Mouse (Mus musculus) limb, embryonic 15.5 days (tissue): ENCODE data around the gene 1600012H06Rik. TPM values are rescaled to one million over a fixed set of nuclear protein-coding genes. Genes with fewer than 3 reads are reported as not detected.
A peak's percentile ranks its signal among the peaks of the same experiment; 100 is the strongest.
"Not testable (repeated sequence)": the region's sequence is repeated elsewhere in the genome, so short reads cannot be mapped to it uniquely, and the experiment has no call there.

Experiments
- ATAC-seq: fragments of 200-750 bp; cut with Nextera tagmentation; 2 replicates; pipeline ENCODE4 v1.8.0; 2017; ENCODE audit warnings: low read depth, moderate TSS enrichment; ENCODE audit not compliant: insufficient number of reproducible peaks, low FRiP score, low TSS enrichment
- H3K27ac ChIP-seq: fragments of 300-500 bp; sonication (generic); 2 replicates; pipeline ENCODE4 v1.5.1; 2015; ENCODE audit warnings: moderate library complexity, mild to moderate bottlenecking, inconsistent platforms
- H3K27me3 ChIP-seq: fragments of 300-500 bp; sonication (generic); 2 replicates; pipeline ENCODE4 v1.6.1; 2015; ENCODE audit warnings: inconsistent platforms
- H3K36me3 ChIP-seq: fragments of 300-500 bp; sonication (generic); 2 replicates; pipeline ENCODE4 v1.6.1; 2015; ENCODE audit warnings: inconsistent platforms
- H3K4me1 ChIP-seq: fragments of 300-500 bp; sonication (generic); 2 replicates; pipeline ENCODE4 v1.6.1; 2015; ENCODE audit warnings: inconsistent platforms
- H3K4me2 ChIP-seq: fragments of 300-500 bp; sonication (generic); 2 replicates; pipeline ENCODE4 v1.6.1; 2015; ENCODE audit warnings: mild to moderate bottlenecking, inconsistent platforms
- H3K4me3 ChIP-seq: fragments of 300-500 bp; sonication (generic); 2 replicates; pipeline ENCODE4 v1.5.1; 2015; ENCODE audit warnings: mild to moderate bottlenecking, inconsistent platforms
- H3K9ac ChIP-seq: fragments of 300-500 bp; sonication (generic); 2 replicates; pipeline ENCODE4 v1.6.1; 2015; ENCODE audit warnings: inconsistent platforms
- H3K9me3 ChIP-seq: fragments of 300-500 bp; sonication (generic); 2 replicates; pipeline ENCODE4 v1.6.1; 2016; ENCODE audit warnings: inconsistent platforms
- WGBS: fragments of 180-500 bp; shearing (Covaris S2); methylation state at CpG from one replicate; pipeline ENCODE4 v1.1.7; 2015; 5-methylcytosine and 5-hydroxymethylcytosine counted together
- polyA plus RNA-seq: library from polyadenylated mRNA; unstranded; fragments of >200 nt; fragmentation: Nextera tagmentation; extraction: Ambion mirVana; gene quantifications from 2 replicates; pipeline ENCODE4 v1.2.1, GENCODE M21; 2015

Gene 1600012H06Rik
- polyA plus RNA-seq, 1 experiment from 2014 or later = 39.0 TPM

DNA sequence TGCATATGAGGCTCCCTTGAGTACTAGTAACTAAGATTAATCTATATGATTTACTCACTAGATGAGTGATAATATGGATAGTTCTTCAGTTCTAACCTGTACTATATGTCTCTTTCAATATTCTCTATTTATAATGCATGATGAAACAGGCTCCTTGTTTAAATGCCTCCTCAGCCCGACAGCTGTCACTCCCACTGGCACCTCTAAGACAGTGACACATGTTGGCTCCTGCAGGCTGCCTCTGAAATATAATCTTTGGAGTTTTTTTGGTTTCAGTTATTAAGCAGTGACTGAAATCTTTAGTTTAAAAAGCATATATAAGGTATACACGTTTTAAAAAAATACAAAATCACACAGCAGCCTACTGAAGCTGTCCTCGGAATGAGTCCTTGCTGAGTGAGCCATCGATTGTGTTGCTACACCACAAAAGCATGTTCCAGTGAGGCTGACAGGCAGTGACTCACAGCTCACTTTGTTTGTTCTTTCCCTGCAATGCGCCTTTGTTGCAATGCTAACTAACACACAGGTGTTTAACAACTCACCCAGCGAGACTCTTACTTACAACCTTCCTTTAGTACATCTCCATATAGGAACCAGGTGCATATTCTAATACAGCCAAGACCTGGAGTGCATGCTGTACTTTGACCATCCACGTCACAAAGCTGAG lies 6.3 kb downstream of the 1600012H06Rik start:
- 81% methylated on average over 7 of the region's 7 CpGs for WGBS

GRCm38 (mm10) chr17:14953452-14953851 lies 10.5 kb downstream of the 1600012H06Rik start:
- ATAC-seq = no peak
- Histone ChIP-seq H3K4me1 (no peaks in the 10 kb centered on the region), H3K36me3 (peaks cover 47% of the 10 kb centered on the region), H3K9ac (no peak overlapping the region), H3K4me3 (no peak overlapping the region), H3K4me2 (no peak overlapping the region), H3K27me3 (no peaks in the 10 kb centered on the region), H3K27ac (no peak overlapping the region), H3K9me3 (no peaks in the 10 kb centered on the region)
- 84% methylated on average over 8 of the region's 8 CpGs for WGBS

More for the DNA sequence above, 6.3 kb downstream of the 1600012H06Rik start:
- no peak for ATAC-seq
- no peak overlapping the region for H3K9ac ChIP-seq
- H3K4me3 ChIP-seq = no peak overlapping the region
- no peak overlapping the region for H3K27ac ChIP-seq
- no peaks in the 10 kb centered on the region for H3K9me3 ChIP-seq
- H3K27me3 ChIP-seq = no peaks in the 10 kb centered on the region
- no peak overlapping the region for H3K4me2 ChIP-seq
- peaks cover 8% of the 10 kb centered on the region for H3K4me1 ChIP-seq
- H3K36me3 ChIP-seq = peaks cover 62% of the 10 kb centered on the region

- no peak overlapping the region for H3K27ac ChIP-seq
- no peak overlapping the region for H3K4me2 ChIP-seq
- H3K36me3 ChIP-seq = peaks cover 10% of the 10 kb centered on the region
- ATAC-seq = no peak
- WGBS = 82% methylated on average over 5 of the region's 5 CpGs
- H3K27me3 ChIP-seq = no peaks in the 10 kb centered on the region
- H3K9ac ChIP-seq = no peak overlapping the region
- no peak overlapping the region for H3K4me3 ChIP-seq
- H3K9me3 ChIP-seq = no peaks in the 10 kb centered on the region
- peaks cover 6% of the 10 kb centered on the region for H3K4me1 ChIP-seq
Measured at GRCm38 (mm10) chr17:14958686-14959327, 15.8 kb downstream of the 1600012H06Rik start.

GRCm38 (mm10) chr17:14959979-14960378 lies 17.0 kb downstream of the 1600012H06Rik start:
- ATAC-seq = no peak
- H3K27me3 ChIP-seq = no peaks in the 10 kb centered on the region
- 0 out of 2 replicates have a peak overlapping the region, but pooled peaks have one; percentile 17 for H3K9ac ChIP-seq
- WGBS = 15% methylated on average over 3 of the region's 3 CpGs
- peak overlapping the region; percentile 49 for H3K4me2 ChIP-seq
- no peaks in the 10 kb centered on the region for H3K9me3 ChIP-seq
- H3K36me3 ChIP-seq = peaks cover under 1% of the 10 kb centered on the region; the same call in 1 of the 2 replicates
- peak overlapping the region; percentile 28 for H3K4me3 ChIP-seq
- no peak overlapping the region for H3K27ac ChIP-seq
- peaks cover 6% of the 10 kb centered on the region for H3K4me1 ChIP-seq

- 1% methylated on average over 22 of the region's 23 CpGs for WGBS
- no peak for ATAC-seq
- Histone ChIP-seq H3K27ac (peak overlapping the region; percentile 75), H3K4me1 (peaks cover 6% of the 10 kb centered on the region), H3K4me2 (peak overlapping the region; percentile 84), H3K36me3 (no peaks in the 10 kb centered on the region), H3K27me3 (no peaks in the 10 kb centered on the region), H3K9me3 (no peaks in the 10 kb centered on the region), H3K9ac (peak overlapping the region; percentile 71), H3K4me3 (peak overlapping the region; percentile 72)
Measured at GRCm38 (mm10) chr17:14960520-14960919, 17.5 kb downstream of the 1600012H06Rik start.

- peak within 1 kb of the TSS; percentile 72 for H3K4me3 ChIP-seq
- not testable (repeated sequence) for H3K36me3 ChIP-seq, H3K9me3 ChIP-seq, H3K4me1 ChIP-seq, H3K27me3 ChIP-seq
- WGBS = 1% methylated on average over 46 of the region's 100 CpGs
- peak within 1 kb of the TSS; percentile 71 for H3K9ac ChIP-seq
- H3K4me2 ChIP-seq = peak within 1 kb of the TSS; percentile 84
- ATAC-seq = peak; percentile 78
- peak within 1 kb of the TSS; percentile 75 for H3K27ac ChIP-seq
Measured at GRCm38 (mm10) chr17:14960951-14961556, 18.1 kb downstream of the 1600012H06Rik start, which contains the start of gene Phf10. Gene Phf10 (minus strand): TSS chr17:14961273.

GRCm38 (mm10) chr17:14961557-14962154 lies 18.7 kb downstream of the 1600012H06Rik start:
- H3K4me2 ChIP-seq, H3K36me3 ChIP-seq, H3K9ac ChIP-seq, H3K9me3 ChIP-seq, H3K4me3 ChIP-seq, H3K27ac ChIP-seq, H3K4me1 ChIP-seq, H3K27me3 ChIP-seq: not testable (repeated sequence)
- no CpG with 5 or more reads among the region's 44 CpGs for WGBS
- peak; percentile 88 for ATAC-seq

GRCm38 (mm10) chr17:14968373-14968913 lies 25.5 kb downstream of the 1600012H06Rik start:
- no CpG with 5 or more reads among the region's 6 CpGs for WGBS
- not testable (repeated sequence) for H3K9ac ChIP-seq, H3K36me3 ChIP-seq, ATAC-seq, H3K27ac ChIP-seq, H3K27me3 ChIP-seq, H3K9me3 ChIP-seq, H3K4me1 ChIP-seq, H3K4me2 ChIP-seq, H3K4me3 ChIP-seq

GRCm38 (mm10) chr17:14977718-14978361 lies 34.9 kb downstream of the 1600012H06Rik start:
- H3K36me3 ChIP-seq, ATAC-seq, H3K27ac ChIP-seq, H3K27me3 ChIP-seq, H3K9me3 ChIP-seq, H3K9ac ChIP-seq, H3K4me2 ChIP-seq, H3K4me1 ChIP-seq, H3K4me3 ChIP-seq: not testable (repeated sequence)
- 4% methylated on average over 4 of the region's 7 CpGs for WGBS

- H3K27ac ChIP-seq, H3K4me3 ChIP-seq, H3K4me2 ChIP-seq, H3K36me3 ChIP-seq, H3K9me3 ChIP-seq, H3K4me1 ChIP-seq, H3K27me3 ChIP-seq, H3K9ac ChIP-seq: not testable (repeated sequence)
- WGBS = no CpG with 5 or more reads among the region's 60 CpGs
- ATAC-seq = peak; percentile 97
Measured at GRCm38 (mm10) chr17:14978362-14979038, 35.5 kb downstream of the 1600012H06Rik start, which contains the start of the genes 9030025P20Rik and Gm3417. Gene 9030025P20Rik (plus strand): TSS chr17:14978468. Gene Gm3417 (minus strand): TSS chr17:14978790.
